ENCODE assay signal across 1 mouse cellular context in the genomic region with DNA sequence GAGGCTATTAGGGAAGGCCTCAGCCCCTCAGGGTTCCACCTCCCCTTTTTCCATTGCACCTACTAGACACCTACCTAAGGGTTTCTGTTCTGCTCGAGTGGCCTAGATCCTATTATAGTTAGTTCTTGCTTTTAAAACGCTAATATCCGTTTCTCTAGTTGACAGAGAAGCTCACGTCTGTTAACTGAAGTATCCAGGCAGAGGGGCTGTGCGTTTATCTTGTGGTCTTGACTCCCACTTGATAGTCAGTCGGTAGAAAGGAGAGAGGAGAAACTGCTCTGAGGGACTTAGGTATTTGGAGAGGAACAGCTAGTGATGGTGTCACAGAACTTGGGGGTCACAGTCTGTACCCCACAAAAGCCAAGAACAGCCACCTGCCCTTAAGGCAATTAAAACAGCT.
TF ChIP-seq lines count a peak whose summit lies in the region.

No protein-coding gene starts in this region.

TF ChIP-seq in MEL, 35 proteins besides CTCF, POLR2A, EP300 and RAD21:
- TF ChIP-seq ETS1 (IDR thresholded peaks at IDR 0.05; ENCODE audit: low read depth, low read length): no peak
- no peak for TF ChIP-seq TAL1 (IDR thresholded peaks at IDR 0.05; ENCODE audit: low read length)
- no peak for TF ChIP-seq KAT2A (conservative IDR thresholded peaks at IDR 0.05; ENCODE audit: low read depth, low read length)
- 0 out of 2 replicates have a peak, but pooled peaks have one; percentile 48 for TF ChIP-seq TBP (IDR thresholded peaks at IDR 0.05; ENCODE audit: low read depth, low read length)
- no peak for TF ChIP-seq MAFK (IDR thresholded peaks at IDR 0.05; ENCODE audit: borderline replicate concordance, low read depth, low read length)
- peak; percentile 31; the same call in 1 of the 2 replicates for TF ChIP-seq TCF12 (IDR thresholded peaks at IDR 0.05; ENCODE audit: low read depth, low read length)
- TF ChIP-seq JUND (IDR thresholded peaks at IDR 0.05; ENCODE audit: low read depth, low read length): no peak
- TF ChIP-seq SIN3A (IDR thresholded peaks at IDR 0.05; ENCODE audit: low read length): peak; percentile 48
- peak; percentile 55 for TF ChIP-seq GATA1 (IDR thresholded peaks at IDR 0.05; ENCODE audit: low read depth, low read length)
- peak; percentile 79 for TF ChIP-seq MYB (IDR thresholded peaks at IDR 0.05; ENCODE audit: low read depth, low read length)
- no peak for TF ChIP-seq HCFC1 (IDR thresholded peaks at IDR 0.05; ENCODE audit: low read depth, low read length)
- TF ChIP-seq POLR2AphosphoS5 (IDR thresholded peaks at IDR 0.05; ENCODE audit: borderline replicate concordance, low read depth, low read length): no peak
- TF ChIP-seq NELFE (IDR thresholded peaks at IDR 0.05; ENCODE audit: low read depth, low read length): peak; percentile 29; the same call in 1 of the 2 replicates
- TF ChIP-seq SMC3 (IDR thresholded peaks at IDR 0.05; ENCODE audit: low read depth, low read length): 0 out of 2 replicates have a peak, but pooled peaks have one; percentile 6
TF ChIP-seq in MEL: peak in this region for 7.
